In genomic region chr2:5950305-5950704, GRCm38 (mm10) we compare ENCODE assay signal across 8 mouse cellular contexts. TPM values are rescaled to one million over a fixed set of nuclear protein-coding genes. Genes with fewer than 3 reads are reported as not detected.
A peak's percentile ranks its signal among the peaks of the same experiment; 100 is the strongest.
DNase-seq lines count a peak whose midpoint lies in the region; ATAC-seq and TF ChIP-seq lines count a peak whose summit lies in the region.

No protein-coding gene starts in this region.

- intact Hi-C loops in gastrocnemius, postnatal 14 days (cut with DNase I; ENCODE audit: low total_unique reads), result no loop called here

- peaks cover 5% of the 10 kb centered on the region for H3K36me3 ChIP-seq in G1E (replicated peaks)
- no peaks in the 10 kb centered on the region for H3K36me3 ChIP-seq in intestine, embryonic 14.5 days (ENCODE audit: control insufficient read depth, insufficient read depth, low read length)
- no peaks in the 10 kb centered on the region for H3K36me3 ChIP-seq in liver, embryonic 14.5 days (replicated peaks; ENCODE audit: control insufficient read depth, insufficient read depth, low read depth)
- H3K36me3 ChIP-seq in neural tube, embryonic 13.5 days, result no peaks in the 10 kb centered on the region

- H3K9ac ChIP-seq in intestine, embryonic 14.5 days (ENCODE audit: low read length), result peak overlapping the region; percentile 73
- peak overlapping the region; percentile 96 for H3K9ac ChIP-seq in liver, embryonic 14.5 days (replicated peaks)
- H3K9ac ChIP-seq in neural tube, embryonic 13.5 days, result peak overlapping the region; percentile 74

- H3K9me3 ChIP-seq in G1E (replicated peaks), result no peaks in the 10 kb centered on the region
- H3K9me3 ChIP-seq in intestine, embryonic 14.5 days (ENCODE audit: control insufficient read depth, low read length), result no peaks in the 10 kb centered on the region
- no peaks in the 10 kb centered on the region for H3K9me3 ChIP-seq in liver, embryonic 14.5 days (ENCODE audit: control insufficient read depth, low read length)
- no peaks in the 10 kb centered on the region for H3K9me3 ChIP-seq in neural tube, embryonic 13.5 days

- no peaks in the 10 kb centered on the region for H3K27me3 ChIP-seq in G1E (ENCODE audit: insufficient read depth, low read length)
- no peaks in the 10 kb centered on the region for H3K27me3 ChIP-seq in intestine, embryonic 14.5 days (replicated peaks; ENCODE audit: control insufficient read depth, insufficient read depth, low read length)
- no peaks in the 10 kb centered on the region for H3K27me3 ChIP-seq in liver, embryonic 14.5 days (ENCODE audit: control insufficient read depth, insufficient read depth, low read length)
- no peaks in the 10 kb centered on the region for H3K27me3 ChIP-seq in neural tube, embryonic 13.5 days

- DNase-seq in cerebellum, adult 11 months, result peak; percentile 41
- DNase-seq in G1E (ENCODE audit: low spot score), result no peak
- peak; percentile 54 for DNase-seq in intestine, embryonic 14.5 days (ENCODE audit: low spot score)
- peak in 1 of 3 experiments; percentile 28 for DNase-seq in liver, embryonic 14.5 days (ENCODE audit: low read depth in 3 of 3, low spot score in 3 of 3)
- no peak for DNase-seq in gastrocnemius, postnatal 14 days

- H3K4me2 ChIP-seq in intestine, embryonic 14.5 days (ENCODE audit: low read length), result peak overlapping the region; percentile 67
- H3K4me2 ChIP-seq in liver, embryonic 14.5 days (ENCODE audit: low read depth), result peak overlapping the region; percentile 79
- peak overlapping the region; percentile 71 for H3K4me2 ChIP-seq in neural tube, embryonic 13.5 days

- ATAC-seq in cerebellum, adult (ENCODE audit: insufficient number of reproducible peaks, low FRiP score, low TSS enrichment), result no peak
- no peak for ATAC-seq in G1E (ENCODE audit: extremely low read depth, insufficient number of reproducible peaks, low FRiP score, poor library complexity, severe bottlenecking)
- ATAC-seq in intestine, embryonic 14.5 days (replicated peaks; ENCODE audit: low FRiP score, low TSS enrichment, low read depth), result no peak
- ATAC-seq in liver, embryonic 14.5 days (ENCODE audit: insufficient read depth), result no peak
- ATAC-seq in neural tube, embryonic 13.5 days (ENCODE audit: low read depth), result no peak

- WGBS in intestine, embryonic 14.5 days, result 7% methylated on average over 6 of the region's 6 CpGs
- WGBS in liver, embryonic 14.5 days (ENCODE audit: insufficient replicate concordance), result 4% methylated on average over 6 of the region's 6 CpGs
- 9% methylated on average over 6 of the region's 6 CpGs for WGBS in neural tube, embryonic 13.5 days

- H3K4me1 ChIP-seq in G1E (ENCODE audit: insufficient read depth, low read depth, low read length), result peaks cover 22% of the 10 kb centered on the region
- peaks cover 4% of the 10 kb centered on the region; the same call in 1 of the 2 replicates for H3K4me1 ChIP-seq in embryonic fibroblast, embryonic 13.5 days (ENCODE audit: control insufficient read depth, insufficient read depth, low read length)
- H3K4me1 ChIP-seq in intestine, embryonic 14.5 days (replicated peaks; ENCODE audit: control insufficient read depth, insufficient read depth, low read length), result peaks cover 6% of the 10 kb centered on the region; the same call in 1 of the 2 replicates
- peaks cover 11 to 17% of the 10 kb centered on the region in 2 experiments for H3K4me1 ChIP-seq in liver, embryonic 14.5 days (replicated peaks; ENCODE audit: control insufficient read depth in 2 of 2, insufficient read depth in 2 of 2, low read length in 1 of 2)
- peaks cover 21% of the 10 kb centered on the region for H3K4me1 ChIP-seq in neural tube, embryonic 13.5 days (replicated peaks)

- no peak for TF ChIP-seq POLR2A in embryonic fibroblast, embryonic 13.5 days (IDR thresholded peaks at IDR 0.05; ENCODE audit: low read depth, low read length)

- peak overlapping the region; percentile 97 for H3K4me3 ChIP-seq in G1E (ENCODE audit: low read depth, low read length)
- H3K4me3 ChIP-seq in embryonic fibroblast, embryonic 13.5 days (ENCODE audit: insufficient read depth, low read length), result peak overlapping the region; percentile 81
- peak overlapping the region; percentile 81 for H3K4me3 ChIP-seq in intestine, embryonic 14.5 days (ENCODE audit: low read depth, low read length)
- H3K4me3 ChIP-seq in liver, embryonic 14.5 days (ENCODE audit: insufficient read depth in 1 of 2, low read depth in 2 of 2, low read length in 2 of 2), result peak overlapping the region; percentile 89 to 100
- H3K4me3 ChIP-seq in neural tube, embryonic 13.5 days, result peak overlapping the region; percentile 70

- TF ChIP-seq EP300 in liver, embryonic 14.5 days (IDR thresholded peaks at IDR 0.05; ENCODE audit: low read depth), result no peak

- peak overlapping the region; percentile 70; the same call in 1 of the 2 replicates for H3K27ac ChIP-seq in embryonic fibroblast, embryonic 13.5 days (ENCODE audit: insufficient read depth, low read length)
- peak overlapping the region; percentile 80 for H3K27ac ChIP-seq in intestine, embryonic 14.5 days (ENCODE audit: low read depth)
- peak overlapping the region; percentile 60 for H3K27ac ChIP-seq in liver, embryonic 14.5 days
- H3K27ac ChIP-seq in neural tube, embryonic 13.5 days (replicated peaks), result peak overlapping the region; percentile 91

- no peak for TF ChIP-seq CTCF in G1E (IDR thresholded peaks at IDR 0.05; ENCODE audit: low read depth, low read length)
- TF ChIP-seq CTCF in embryonic fibroblast, embryonic 13.5 days (IDR thresholded peaks at IDR 0.05; ENCODE audit: borderline replicate concordance, insufficient read depth, low read length), result no peak
- no peak for TF ChIP-seq CTCF in liver, embryonic 14.5 days (IDR thresholded peaks at IDR 0.05; ENCODE audit: low read depth)

RNA-seq across cellular contexts. Expression of gene Upf2, which starts 1.0 kb away (rescaled TPM):
- total RNA-seq in G1E (2014; fragmentation: Nextera tagmentation) (46.0 and 48.8 TPM in 2 replicates), G1E (2017) (22.0 and 27.9 TPM in 2 replicates)
- 4.7 and 6.2 TPM in 2 replicates for polyA plus RNA-seq in G1E (2012)
- 30.6 and 34.4 TPM in 2 replicates for polyA plus RNA-seq in embryonic fibroblast, embryonic 13.5 days (2011; ENCODE audit: insufficient read length, low read depth, missing spikeins)
- 11.5 and 13.1 TPM in 2 replicates for polyA plus RNA-seq in intestine, embryonic 14.5 days (2014; fragmentation: Nextera tagmentation; extraction: Ambion mirVana)
- 4.5 and 6.8 TPM in 2 replicates for polyA plus RNA-seq in liver, embryonic 14.5 days (2012; rRNA removed)
- polyA plus RNA-seq in liver, embryonic 14.5 days (2014; fragmentation: Nextera tagmentation; extraction: Ambion mirVana), result 3.7 and 3.8 TPM in 2 replicates
- 8.0 and 8.8 TPM in 2 replicates for polyA plus RNA-seq in neural tube, embryonic 13.5 days (2015; fragmentation: Nextera tagmentation; extraction: Ambion mirVana)
- total RNA-seq in gastrocnemius, postnatal 14 days (2021), result 10 to 100 TPM; 12.1 to 12.8 TPM

RNA-seq across cellular contexts. Expression of gene Dhtkd1, which starts 7.7 kb away (rescaled TPM):
- total RNA-seq in G1E (2014; fragmentation: Nextera tagmentation), result not detected in 2 replicates
- 0.11 TPM in 1 of 2 replicates, not detected in the other for total RNA-seq in G1E (2017)
- 0.02 TPM in 1 of 2 replicates, not detected in the other for polyA plus RNA-seq in G1E (2012)
- polyA plus RNA-seq in embryonic fibroblast, embryonic 13.5 days (2011; ENCODE audit: insufficient read length, low read depth, missing spikeins), result 3.0 and 3.3 TPM in 2 replicates
- 3.6 and 4.7 TPM in 2 replicates for polyA plus RNA-seq in intestine, embryonic 14.5 days (2014; fragmentation: Nextera tagmentation; extraction: Ambion mirVana)
- polyA plus RNA-seq in liver, embryonic 14.5 days (2012; rRNA removed), result 2.7 and 2.8 TPM in 2 replicates
- 1.6 TPM in 2 replicates for polyA plus RNA-seq in liver, embryonic 14.5 days (2014; fragmentation: Nextera tagmentation; extraction: Ambion mirVana)
- polyA plus RNA-seq in neural tube, embryonic 13.5 days (2015; fragmentation: Nextera tagmentation; extraction: Ambion mirVana), result 6.3 and 6.4 TPM in 2 replicates
- 1 to 10 TPM; 1.4 to 2.3 TPM for total RNA-seq in gastrocnemius, postnatal 14 days (2021)

RNA-seq across cellular contexts. Expression of gene Sec61a2, which starts 55.1 kb away (rescaled TPM):
- total RNA-seq in G1E (2014; fragmentation: Nextera tagmentation), result 116 and 120 TPM in 2 replicates
- 36.4 and 46.5 TPM in 2 replicates for total RNA-seq in G1E (2017)
- 2.5 and 2.9 TPM in 2 replicates for polyA plus RNA-seq in G1E (2012)
- 65.9 and 80.0 TPM in 2 replicates for polyA plus RNA-seq in embryonic fibroblast, embryonic 13.5 days (2011; ENCODE audit: insufficient read length, low read depth, missing spikeins)
- 77.9 and 87.3 TPM in 2 replicates for polyA plus RNA-seq in intestine, embryonic 14.5 days (2014; fragmentation: Nextera tagmentation; extraction: Ambion mirVana)
- polyA plus RNA-seq in liver, embryonic 14.5 days (2012; rRNA removed), result 16.9 and 18.1 TPM in 2 replicates
- 10.3 and 11.5 TPM in 2 replicates for polyA plus RNA-seq in liver, embryonic 14.5 days (2014; fragmentation: Nextera tagmentation; extraction: Ambion mirVana)
- polyA plus RNA-seq in neural tube, embryonic 13.5 days (2015; fragmentation: Nextera tagmentation; extraction: Ambion mirVana), result 106 and 111 TPM in 2 replicates
- total RNA-seq in gastrocnemius, postnatal 14 days (2021), result 10 to 100 TPM; 28.8 to 30.5 TPM

Comparison
In these comparisons a context has a peak if more than half of its experiments do, and no peak if none do; other contexts are left out.
1. DNase-seq: peak in cerebellum, adult 11 months (single experiment) and intestine, embryonic 14.5 days (single experiment); none in G1E (single experiment) and gastrocnemius, postnatal 14 days (single experiment).
2. Peak in every context shown above with its lines, with median percentiles within 50 percentile points of each other: H3K4me3 ChIP-seq, H3K27ac ChIP-seq, H3K4me2 ChIP-seq and H3K9ac ChIP-seq.